Mouse (Mus musculus): ENCODE measurements around the gene 5730409E04Rik.

5730409E04Rik gene

GRCm38 (mm10) chr4:126609606-126610181 is at the start of gene 5730409E04Rik:
5730409E04Rik (plus strand) TSS chr4:126609818.
- DNase-seq (ENCODE audit: low spot score in 2 of 2): peak in 1 of 2 experiments; percentile 7

GRCm38 (mm10) chr4:126563798-126564197 is 45.8 kb upstream of the 5730409E04Rik start:
- no peak for DNase-seq (ENCODE audit: low spot score in 2 of 2)

- DNase-seq (ENCODE audit: low spot score in 2 of 2): no peak
Measured at GRCm38 (mm10) chr4:126567243-126567642, 42.4 kb upstream of the 5730409E04Rik start.

DNA sequence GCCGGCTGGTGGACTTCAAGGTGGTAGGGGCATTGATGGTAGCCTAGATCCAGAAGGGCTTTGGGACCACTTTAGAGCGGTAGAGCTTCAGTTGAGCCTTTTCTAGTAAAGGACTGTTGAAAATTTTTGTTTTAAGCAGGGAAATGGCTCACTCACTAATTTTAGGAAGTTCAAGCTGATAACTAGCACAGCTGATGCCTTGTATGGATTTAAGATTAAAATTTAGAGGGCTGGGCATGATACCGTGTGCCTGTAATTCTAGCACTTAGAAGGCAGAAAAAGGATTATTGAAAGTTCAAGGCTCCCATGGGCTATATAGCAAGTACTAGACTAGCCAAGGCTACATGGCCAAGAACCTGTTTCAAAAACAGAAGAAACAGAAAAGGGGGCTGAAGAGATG is 39.8 kb upstream of the 5730409E04Rik start:
- no peak for DNase-seq (ENCODE audit: low spot score in 2 of 2)

GRCm38 (mm10) chr4:126576281-126576680 is 33.3 kb upstream of the 5730409E04Rik start:
- DNase-seq (ENCODE audit: low spot score in 2 of 2): no peak

DNA sequence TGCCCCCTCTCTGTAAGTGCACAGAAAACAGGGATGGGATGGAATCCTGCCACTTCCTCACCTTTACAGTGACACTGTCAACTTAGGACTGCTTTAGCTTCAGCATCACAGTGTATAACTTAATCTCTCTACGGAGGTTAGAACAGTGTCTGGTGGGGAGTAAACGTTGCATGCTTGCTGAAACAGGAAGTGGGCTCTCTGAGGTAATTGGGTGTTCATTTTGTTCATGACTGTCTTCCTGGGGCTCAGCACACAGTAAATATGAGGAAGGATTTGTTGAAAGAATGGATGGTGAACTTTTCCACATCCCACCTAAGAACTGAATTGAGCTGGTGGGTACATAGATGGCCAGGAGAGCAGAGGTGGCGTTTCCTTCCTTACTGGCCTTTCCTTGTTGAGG is 31.7 kb upstream of the 5730409E04Rik start:
- DNase-seq (ENCODE audit: low spot score in 2 of 2): no peak

DNA sequence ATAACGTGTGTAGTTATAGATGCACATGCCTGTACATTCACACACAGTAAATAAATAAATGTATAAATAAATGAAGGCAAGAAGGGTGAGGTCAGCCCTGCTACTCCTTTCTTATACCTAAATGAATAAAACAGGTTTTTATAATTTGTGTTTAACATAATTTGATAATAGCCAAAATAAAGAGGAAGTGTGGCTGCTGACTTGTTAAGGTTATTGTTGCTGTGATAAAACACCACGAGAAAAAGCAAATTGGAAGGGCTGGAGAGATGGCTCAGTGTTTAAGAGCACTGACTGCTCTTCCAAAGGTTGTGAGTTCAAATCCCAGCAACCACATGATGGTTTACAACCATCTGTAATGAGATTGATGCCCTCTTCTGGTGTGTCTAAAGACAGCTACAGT is 30.5 kb upstream of the 5730409E04Rik start:
- no peak for DNase-seq (ENCODE audit: low spot score in 2 of 2)

- DNase-seq (ENCODE audit: low spot score in 2 of 2): no peak
Measured at GRCm38 (mm10) chr4:126585739-126586138, 23.9 kb upstream of the 5730409E04Rik start.

- DNase-seq (ENCODE audit: low spot score in 2 of 2): no peak
Measured at GRCm38 (mm10) chr4:126592039-126592438, 17.6 kb upstream of the 5730409E04Rik start.

- peak in 1 of 2 experiments; percentile 53 for DNase-seq (ENCODE audit: low spot score in 2 of 2)
Measured at GRCm38 (mm10) chr4:126599971-126600754, 9.5 kb upstream of the 5730409E04Rik start.

DNA sequence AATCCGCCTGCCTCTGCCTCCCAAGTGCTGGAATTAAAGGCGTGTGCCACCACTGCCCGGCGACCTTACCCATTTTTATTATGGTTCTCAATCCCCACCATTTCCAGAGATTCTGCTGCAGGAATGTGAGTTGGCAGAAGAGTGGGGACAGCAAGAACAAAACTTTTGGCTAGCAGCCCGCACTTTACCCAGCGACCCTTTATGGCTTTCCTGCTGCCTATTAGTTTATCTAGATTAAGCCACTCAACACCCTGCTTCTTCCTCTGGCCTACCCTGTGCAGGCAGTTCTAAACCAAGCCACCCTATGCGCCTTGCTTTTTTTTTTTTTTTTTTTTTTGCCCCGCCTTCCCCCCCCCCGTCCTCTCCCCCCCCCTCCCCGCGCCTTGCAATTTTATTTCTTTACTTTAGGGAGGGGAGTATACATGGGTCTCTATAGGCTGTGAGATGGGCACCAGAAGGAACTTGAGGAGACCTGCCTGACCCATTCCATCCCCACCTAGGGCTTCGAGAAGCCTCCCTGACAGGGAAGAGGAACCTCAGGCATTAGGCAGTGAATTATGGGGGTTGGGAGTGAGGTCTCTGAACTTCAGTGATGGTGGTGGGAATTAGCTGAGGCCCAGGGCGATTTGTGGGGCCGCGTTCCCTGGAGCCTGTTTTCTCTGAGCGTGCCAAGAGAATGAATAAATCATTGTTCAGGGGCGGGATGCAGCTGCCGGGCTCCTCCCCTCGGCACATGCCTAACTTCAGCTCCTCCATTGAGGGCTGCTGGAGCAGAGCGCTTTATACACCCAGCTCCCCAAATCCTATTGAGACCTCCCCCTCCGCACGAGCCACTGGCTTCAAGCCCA is 7.8 kb upstream of the 5730409E04Rik start:
- no peak for DNase-seq (ENCODE audit: low spot score in 2 of 2)

GRCm38 (mm10) chr4:126602445-126602762 is 7.2 kb upstream of the 5730409E04Rik start:
- DNase-seq (ENCODE audit: low spot score in 2 of 2): no peak

DNA sequence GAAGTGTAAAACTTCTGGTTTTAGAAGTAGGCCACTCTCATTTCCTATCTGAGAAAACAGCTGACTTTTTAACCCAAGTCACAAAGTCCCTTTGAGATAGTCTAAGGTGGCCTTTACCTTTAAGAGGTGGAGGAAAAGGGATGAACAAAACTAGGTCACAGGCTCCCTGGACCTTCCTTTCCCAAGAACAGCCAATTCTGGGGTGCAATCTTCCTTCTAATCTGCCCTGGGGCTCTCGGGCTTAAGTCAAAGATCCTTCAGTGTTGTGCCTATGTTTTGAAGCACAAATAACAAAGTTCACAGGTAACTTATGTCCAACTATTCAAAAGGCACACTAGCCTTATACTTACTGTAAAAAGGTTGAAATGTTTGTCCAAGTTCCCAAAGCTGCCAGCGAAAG is 5.5 kb upstream of the 5730409E04Rik start:
- no peak for DNase-seq (ENCODE audit: low spot score in 2 of 2)

DNA sequence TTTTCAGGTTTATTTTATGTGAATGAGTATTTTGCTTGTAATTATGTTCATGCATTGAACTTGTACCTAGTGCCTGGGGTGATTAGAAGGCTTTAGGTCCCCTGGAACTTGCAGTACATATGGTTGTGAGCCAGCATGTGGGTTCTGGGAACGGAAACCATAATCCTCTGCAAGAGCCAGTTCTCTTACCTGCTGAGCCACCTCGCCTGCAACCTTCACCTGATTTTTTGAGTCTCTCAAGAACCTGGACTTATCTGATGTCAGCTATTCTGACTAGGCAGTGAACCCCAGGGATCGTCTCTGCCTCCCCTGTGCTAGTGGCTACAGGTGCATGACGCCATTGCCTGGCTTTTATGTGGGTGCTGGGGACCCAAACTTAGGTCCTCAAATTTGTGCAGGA is 3.9 kb upstream of the 5730409E04Rik start:
- no peak for DNase-seq (ENCODE audit: low spot score in 2 of 2)

DNA sequence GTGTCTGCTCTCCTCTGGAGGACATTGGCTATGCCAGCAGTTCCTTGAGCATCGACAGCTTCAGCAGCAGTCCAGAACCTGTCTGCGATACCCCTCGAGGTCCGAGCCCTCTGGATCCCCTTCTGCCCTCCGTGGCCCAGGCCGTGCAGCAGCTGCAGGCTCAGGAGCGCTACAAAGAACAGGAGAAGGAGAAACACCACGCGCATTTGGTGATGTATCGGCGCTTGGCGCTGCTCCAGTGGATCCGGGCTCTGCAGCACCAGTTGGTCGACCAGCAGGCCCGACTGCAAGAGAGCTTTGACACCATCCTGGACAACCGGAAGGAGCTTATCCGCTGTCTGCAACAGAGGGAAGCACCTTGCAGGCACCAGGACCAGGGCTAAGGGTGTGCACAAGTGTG is 2.4 kb downstream of the 5730409E04Rik start:
- DNase-seq (ENCODE audit: low spot score in 2 of 2): no peak

- no peak for DNase-seq (ENCODE audit: low spot score in 2 of 2)
Measured at GRCm38 (mm10) chr4:126616312-126616711, 6.7 kb downstream of the 5730409E04Rik start.

DNA sequence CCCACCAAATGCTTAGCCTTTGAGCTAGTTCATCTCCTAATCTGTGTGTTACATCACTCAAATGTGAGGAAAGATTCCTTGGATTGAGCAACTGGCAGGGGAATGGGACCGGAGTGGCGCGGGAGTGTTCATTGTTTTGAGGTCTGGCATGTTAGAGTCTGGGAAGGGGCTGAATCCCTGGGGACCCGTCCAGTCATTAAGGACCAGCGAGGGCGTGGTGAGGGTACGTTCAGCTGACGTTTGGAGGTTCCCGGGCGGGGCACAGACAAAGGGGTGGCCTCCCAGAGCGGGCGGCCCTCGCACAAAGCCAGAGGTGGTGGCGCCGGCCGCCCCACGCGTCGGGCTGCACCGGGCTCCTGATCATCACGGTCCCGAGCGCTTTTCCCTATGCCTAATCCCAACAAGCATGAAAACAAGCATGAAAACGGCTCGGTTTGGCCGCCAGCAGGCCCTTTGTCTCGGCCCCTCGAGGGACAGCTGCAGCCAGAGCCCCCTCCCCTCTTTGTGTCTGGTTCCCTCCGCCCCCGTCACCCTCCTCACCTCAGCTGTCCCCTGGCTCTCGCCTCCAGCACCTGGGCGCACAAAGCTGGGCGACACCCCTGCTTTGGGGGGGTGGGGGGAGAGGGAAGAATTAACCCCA is 10.2 kb downstream of the 5730409E04Rik start:
- no peak for DNase-seq (ENCODE audit: low spot score in 2 of 2)

GRCm38 (mm10) chr4:126620349-126620874 is 10.8 kb downstream of the 5730409E04Rik start:
- DNase-seq (ENCODE audit: low spot score in 2 of 2): no peak

DNA sequence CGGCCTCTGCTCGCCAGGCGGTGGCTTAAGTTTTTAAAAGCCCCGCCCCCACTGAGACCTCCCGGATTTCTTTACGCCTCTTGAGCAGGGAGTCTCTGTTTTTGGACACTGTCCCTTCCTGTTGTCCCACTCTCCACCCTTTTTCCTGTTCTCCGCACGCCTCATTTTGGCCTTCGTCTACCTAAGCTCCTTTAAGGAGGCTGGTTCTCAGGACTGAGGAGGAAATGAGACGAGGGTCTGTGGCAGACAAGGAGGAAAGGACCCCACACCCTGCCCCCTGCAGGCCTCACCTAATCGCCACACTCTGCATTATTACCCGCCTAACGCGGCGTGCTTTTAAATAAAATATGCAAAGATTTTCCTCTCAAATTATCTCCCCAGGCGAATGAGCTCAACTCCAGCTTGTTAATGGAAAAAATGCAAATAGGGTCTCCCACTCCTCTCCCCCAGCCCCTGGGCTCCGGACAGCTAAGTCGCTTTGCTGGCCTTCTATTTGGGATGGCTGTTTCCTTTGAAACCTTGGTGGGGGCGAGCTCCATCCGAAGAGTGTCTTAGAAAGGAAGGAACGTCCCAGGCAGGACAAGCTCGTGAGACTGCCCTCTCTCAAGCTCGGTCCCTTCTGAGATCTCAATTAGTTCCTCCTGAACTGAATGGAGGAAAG is 17.5 kb downstream of the 5730409E04Rik start:
- DNase-seq (ENCODE audit: low spot score in 2 of 2): no peak

DNA sequence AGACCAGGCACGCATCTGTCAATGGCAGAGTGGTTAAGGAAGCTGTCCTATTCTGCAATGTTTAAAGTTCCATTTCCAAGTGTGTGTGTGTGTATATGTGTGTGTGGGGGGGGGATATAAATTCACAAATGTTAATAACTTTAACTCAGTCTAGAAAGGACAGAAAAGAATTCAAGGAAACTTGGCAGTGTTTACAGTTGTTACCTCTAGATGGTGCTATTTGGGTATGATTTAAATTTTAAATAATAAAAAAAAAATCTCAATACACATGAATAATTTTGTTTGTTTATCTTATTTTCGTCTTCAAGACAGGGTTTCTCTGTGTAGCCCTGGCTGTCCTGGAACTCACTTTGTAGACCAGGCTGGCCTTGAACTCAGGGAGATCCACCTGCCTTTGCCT is 22.3 kb downstream of the 5730409E04Rik start:
- DNase-seq (ENCODE audit: low spot score in 2 of 2): no peak

GRCm38 (mm10) chr4:126632668-126633067 is 23.1 kb downstream of the 5730409E04Rik start:
- DNase-seq (ENCODE audit: low spot score in 2 of 2): no peak

Measured in thymus, postnatal 10 days (tissue).